Mouse (Mus musculus) hindbrain, embryonic 14.5 days (tissue): Measurements from ENCODE around the gene Srrm1. TPM values are rescaled to one million over a fixed set of nuclear protein-coding genes. Genes with fewer than 3 reads are reported as not detected.

ENCODE experiments used
- ATAC-seq: fragments of 200-750 bp; cut with Nextera tagmentation; 2 replicates; pipeline ENCODE4 v1.8.0; 2017; ENCODE audit warnings: moderate number of reproducible peaks, mild to moderate bottlenecking, moderate TSS enrichment, moderate library complexity; ENCODE audit not compliant: low FRiP score
- DNase-seq: peaks from one replicate; pipeline ENCODE4 v3.0.0-alpha.2; 2015; ENCODE audit warnings: low spot score
- H3K27ac ChIP-seq: fragments of 300-500 bp; sonication (generic); 2 replicates; pipeline ENCODE4 v1.5.1; 2014; ENCODE audit warnings: mild to moderate bottlenecking, moderate library complexity
- H3K27me3 ChIP-seq: fragments of 300-500 bp; sonication (generic); 2 replicates; pipeline ENCODE4 v1.6.1; 2014; ENCODE audit warnings: mild to moderate bottlenecking, low read length, mixed read lengths; ENCODE audit not compliant: control insufficient read depth, insufficient read depth
- H3K36me3 ChIP-seq: fragments of 300-500 bp; sonication (generic); replicated peaks from 2 replicates; pipeline ENCODE4 v1.6.1; 2014; ENCODE audit not compliant: control insufficient read depth, insufficient read depth
- H3K4me1 ChIP-seq: fragments of 300-500 bp; sonication (generic); replicated peaks from 2 replicates; pipeline ENCODE4 v1.6.1; 2014; ENCODE audit warnings: antibody characterized with exemption, low read length, mixed read lengths; ENCODE audit not compliant: control insufficient read depth, insufficient read depth
- H3K4me2 ChIP-seq: fragments of 300-500 bp; sonication (generic); replicated peaks from 2 replicates; pipeline ENCODE4 v1.6.1; 2014; ENCODE audit warnings: mild to moderate bottlenecking, moderate library complexity
- H3K4me3 ChIP-seq: fragments of 300-500 bp; sonication (generic); replicated peaks from 2 replicates; pipeline ENCODE4 v1.5.1; 2014; ENCODE audit warnings: mild to moderate bottlenecking, low read length
- H3K9ac ChIP-seq: fragments of 300-500 bp; sonication (generic); 2 replicates; pipeline ENCODE4 v1.6.1; 2014
- H3K9me3 ChIP-seq: fragments of 300-500 bp; sonication (generic); 2 replicates; pipeline ENCODE4 v1.6.1; 2016; ENCODE audit warnings: low read length; ENCODE audit not compliant: control insufficient read depth
- WGBS: fragments of 180-500 bp; shearing (Covaris S2); extraction: QIAGEN DNeasy Blood & Tissue Kit; methylation state at CpG from one replicate; pipeline ENCODE4 v1.1.7; 2014; 5-methylcytosine and 5-hydroxymethylcytosine counted together
- polyA plus RNA-seq: library from polyadenylated mRNA; unstranded; fragments of >200 nt; fragmentation: Nextera tagmentation; extraction: Ambion mirVana; gene quantifications from 2 replicates; pipeline ENCODE4 v1.2.1, GENCODE M21; 2014

Srrm1 gene
- polyA plus RNA-seq, 1 experiment from 2014 or later = 146 TPM

DNA sequence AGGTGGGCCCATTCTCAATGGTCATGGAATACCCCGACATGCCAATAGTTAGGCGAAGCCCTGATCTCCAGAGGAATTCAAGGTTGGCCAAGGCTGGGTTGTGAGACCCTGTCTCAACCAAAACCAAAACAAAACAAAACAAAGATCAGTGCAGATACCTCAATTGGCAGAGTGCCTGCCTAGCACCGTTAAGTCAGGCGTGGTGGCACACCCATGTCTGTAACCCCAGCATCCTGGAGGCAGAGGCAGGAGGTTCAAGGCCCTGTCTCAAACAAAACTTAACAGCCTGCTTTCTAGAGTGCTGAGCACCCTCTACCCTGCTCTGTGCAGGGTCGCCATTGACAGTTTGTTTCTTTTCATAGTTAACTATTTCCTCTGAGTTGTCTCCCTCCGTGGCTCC, 37.9 kb upstream of the Srrm1 start:
- no peak for DNase-seq
- WGBS = 72% methylated on average over 6 of the region's 6 CpGs
- H3K27ac ChIP-seq = no peak overlapping the region
- no peak for ATAC-seq
- H3K4me3 ChIP-seq = no peak overlapping the region
- no peaks in the 10 kb centered on the region for H3K4me1 ChIP-seq
- H3K9ac ChIP-seq = no peak overlapping the region
- no peak overlapping the region for H3K4me2 ChIP-seq
- H3K36me3 ChIP-seq = no peaks in the 10 kb centered on the region
- H3K9me3 ChIP-seq = no peaks in the 10 kb centered on the region
- peaks cover 2% of the 10 kb centered on the region; the same call in 1 of the 2 replicates for H3K27me3 ChIP-seq

DNA sequence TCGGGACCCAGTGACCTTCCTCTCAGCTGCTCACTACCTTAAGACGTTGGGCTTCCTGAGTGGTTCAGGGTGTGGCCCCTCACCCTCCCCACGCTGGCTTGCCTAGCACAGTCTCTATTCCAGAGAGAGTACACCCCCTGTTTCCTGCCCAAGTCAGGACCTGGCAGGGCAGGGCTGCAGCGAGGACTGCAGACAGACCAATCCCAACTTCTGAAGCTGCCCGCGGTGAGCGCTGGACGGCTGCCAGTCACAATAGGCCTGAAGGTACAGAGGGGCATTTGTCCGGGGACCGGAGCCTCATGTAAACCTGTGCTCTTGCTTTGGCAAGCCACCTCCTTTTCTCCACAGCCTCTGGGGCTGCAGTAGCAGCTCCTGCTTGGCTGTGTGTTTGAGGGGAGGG, 32.5 kb upstream of the Srrm1 start:
- Histone ChIP-seq H3K4me1 (no peaks in the 10 kb centered on the region), H3K27me3 (0 out of 2 replicates have a peak, but pooled peaks cover 5% of the 10 kb centered on the region), H3K27ac (no peak overlapping the region), H3K9ac (no peak overlapping the region), H3K9me3 (no peaks in the 10 kb centered on the region), H3K4me3 (no peak overlapping the region), H3K36me3 (no peaks in the 10 kb centered on the region), H3K4me2 (no peak overlapping the region)
- DNase-seq = no peak
- WGBS = 47% methylated on average over 10 of the region's 10 CpGs
- no peak for ATAC-seq

DNA sequence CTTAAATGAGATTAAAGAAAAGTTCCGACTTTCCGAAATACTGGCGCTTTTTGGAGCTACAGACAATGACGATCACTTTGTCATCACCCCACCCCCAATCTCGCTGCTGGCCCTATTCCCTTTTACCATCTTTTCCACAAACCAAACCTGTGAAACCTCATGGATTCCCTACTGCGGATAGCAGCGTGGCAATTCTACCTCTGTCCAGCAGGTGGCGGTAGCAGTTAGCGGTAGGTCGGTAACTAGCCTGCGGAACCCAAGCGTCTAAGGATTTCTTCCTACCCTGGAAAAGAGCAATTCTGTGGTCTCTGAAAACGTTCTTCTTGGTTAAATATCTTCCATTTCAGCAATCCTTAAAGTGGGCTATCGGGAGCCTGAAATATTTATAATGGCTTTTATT, 29.2 kb upstream of the Srrm1 start:
- Histone ChIP-seq H3K27me3 (0 out of 2 replicates have a peak, but pooled peaks cover 5% of the 10 kb centered on the region), H3K36me3 (no peaks in the 10 kb centered on the region), H3K4me2 (no peak overlapping the region), H3K4me3 (no peak overlapping the region), H3K9me3 (no peaks in the 10 kb centered on the region), H3K4me1 (no peaks in the 10 kb centered on the region), H3K27ac (no peak overlapping the region), H3K9ac (no peak overlapping the region)
- ATAC-seq (no peak), DNase-seq (peak; percentile 95)
- WGBS = 6% methylated on average over 14 of the region's 14 CpGs

DNA sequence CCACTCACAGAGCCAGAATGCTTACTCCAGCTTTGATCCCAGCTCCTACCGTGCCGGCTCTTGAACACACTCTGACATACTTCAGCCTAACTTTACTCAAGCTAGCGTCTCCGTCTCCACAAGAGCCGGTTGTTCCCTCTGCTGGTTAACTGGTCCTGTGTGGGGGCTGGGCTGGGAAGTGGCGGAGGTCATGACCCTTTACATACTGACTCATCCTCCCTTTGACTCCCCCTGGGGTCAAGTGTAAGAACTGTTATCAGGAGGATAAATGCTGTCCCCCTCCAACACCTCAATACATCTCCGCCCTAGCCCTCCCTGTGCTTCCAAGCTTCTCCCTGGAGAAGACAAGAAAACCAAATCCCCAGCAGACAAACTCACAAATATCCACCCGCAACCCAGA, 28.2 kb upstream of the Srrm1 start:
- H3K4me3 ChIP-seq = no peak overlapping the region
- 51% methylated on average over 8 of the region's 8 CpGs for WGBS
- DNase-seq = no peak
- no peak overlapping the region for H3K27ac ChIP-seq
- no peak overlapping the region for H3K4me2 ChIP-seq
- no peak for ATAC-seq
- H3K9me3 ChIP-seq = no peaks in the 10 kb centered on the region
- no peaks in the 10 kb centered on the region for H3K36me3 ChIP-seq
- H3K9ac ChIP-seq = no peak overlapping the region
- H3K27me3 ChIP-seq = 0 out of 2 replicates have a peak, but pooled peaks cover 5% of the 10 kb centered on the region
- H3K4me1 ChIP-seq = no peaks in the 10 kb centered on the region

DNA sequence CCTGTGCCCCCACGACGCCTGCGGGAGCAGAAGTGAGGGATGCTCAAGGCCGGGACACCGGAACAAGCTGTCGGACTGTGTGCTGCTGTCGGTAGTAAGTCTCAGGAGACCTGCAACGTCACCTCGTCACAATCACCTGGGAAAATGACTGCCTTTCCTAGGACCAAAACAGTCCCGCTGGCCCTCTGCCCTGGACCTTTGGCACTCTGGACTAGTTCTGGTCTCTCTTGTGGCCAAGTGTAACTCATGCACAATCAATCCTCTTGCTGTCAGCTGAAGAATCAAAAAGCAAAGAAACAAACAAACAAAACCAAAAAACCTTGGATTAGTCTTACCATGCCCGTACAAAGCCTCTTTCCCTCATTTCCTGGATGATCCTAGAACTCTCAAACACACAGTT, 24.1 kb upstream of the Srrm1 start:
- 87% methylated on average over 11 of the region's 11 CpGs for WGBS
- Histone ChIP-seq H3K27me3 (no peaks in the 10 kb centered on the region), H3K9ac (no peak overlapping the region), H3K36me3 (no peaks in the 10 kb centered on the region), H3K4me2 (no peak overlapping the region), H3K9me3 (no peaks in the 10 kb centered on the region), H3K27ac (no peak overlapping the region), H3K4me3 (no peak overlapping the region), H3K4me1 (no peaks in the 10 kb centered on the region)
- DNase-seq (no peak), ATAC-seq (no peak)

DNA sequence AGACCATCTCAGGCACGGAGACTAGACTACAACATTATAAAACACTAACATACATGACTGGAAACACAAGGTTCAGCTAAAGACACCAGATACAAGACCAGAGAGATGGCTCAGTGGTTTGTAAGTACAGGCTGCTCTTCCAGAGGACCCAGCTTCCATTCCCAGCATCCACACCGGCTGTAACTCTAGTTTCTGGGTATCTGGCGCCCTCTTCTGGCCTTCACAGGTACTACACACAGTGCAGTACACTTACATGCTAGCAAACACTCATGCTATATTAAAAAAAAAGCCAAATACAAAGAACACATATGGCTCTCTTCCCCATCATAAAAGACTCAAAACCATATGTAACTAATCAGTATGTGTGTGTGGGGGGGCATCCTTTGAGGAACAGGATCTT, 22.3 kb upstream of the Srrm1 start:
- H3K9me3 ChIP-seq = no peaks in the 10 kb centered on the region
- no peak overlapping the region for H3K4me2 ChIP-seq
- 65% methylated on average over 3 of the region's 3 CpGs for WGBS
- ATAC-seq (no peak), DNase-seq (no peak)
- H3K36me3 ChIP-seq = no peaks in the 10 kb centered on the region
- H3K9ac ChIP-seq = no peak overlapping the region
- no peaks in the 10 kb centered on the region for H3K27me3 ChIP-seq
- no peak overlapping the region for H3K27ac ChIP-seq
- no peaks in the 10 kb centered on the region for H3K4me1 ChIP-seq
- no peak overlapping the region for H3K4me3 ChIP-seq

DNA sequence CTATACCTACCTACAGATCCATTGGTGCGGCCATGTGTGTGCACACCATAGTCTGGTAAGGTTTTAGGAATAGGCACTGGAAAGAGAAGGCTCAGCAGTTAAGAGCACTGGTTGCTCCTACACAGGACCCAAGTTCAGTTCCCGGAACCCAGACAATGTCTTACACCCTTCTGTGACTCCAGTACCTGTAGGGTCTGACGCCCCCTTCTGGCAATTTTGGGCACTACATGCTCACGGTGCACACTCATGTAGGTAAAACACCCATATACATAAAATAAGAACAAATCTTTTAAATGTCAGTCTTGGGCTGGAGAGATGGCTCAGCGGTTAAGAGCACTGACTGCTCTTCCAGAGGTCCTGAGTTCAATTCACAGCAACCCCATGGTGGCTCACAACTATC, 20.2 kb upstream of the Srrm1 start:
- ATAC-seq (no peak), DNase-seq (no peak)
- no peak overlapping the region for H3K4me2 ChIP-seq
- H3K36me3 ChIP-seq = no peaks in the 10 kb centered on the region
- H3K27me3 ChIP-seq = no peaks in the 10 kb centered on the region
- no peak overlapping the region for H3K27ac ChIP-seq
- H3K9ac ChIP-seq = no peak overlapping the region
- no peaks in the 10 kb centered on the region for H3K9me3 ChIP-seq
- no peak overlapping the region for H3K4me3 ChIP-seq
- no peaks in the 10 kb centered on the region for H3K4me1 ChIP-seq
- 81% methylated on average over 5 of the region's 5 CpGs for WGBS

DNA sequence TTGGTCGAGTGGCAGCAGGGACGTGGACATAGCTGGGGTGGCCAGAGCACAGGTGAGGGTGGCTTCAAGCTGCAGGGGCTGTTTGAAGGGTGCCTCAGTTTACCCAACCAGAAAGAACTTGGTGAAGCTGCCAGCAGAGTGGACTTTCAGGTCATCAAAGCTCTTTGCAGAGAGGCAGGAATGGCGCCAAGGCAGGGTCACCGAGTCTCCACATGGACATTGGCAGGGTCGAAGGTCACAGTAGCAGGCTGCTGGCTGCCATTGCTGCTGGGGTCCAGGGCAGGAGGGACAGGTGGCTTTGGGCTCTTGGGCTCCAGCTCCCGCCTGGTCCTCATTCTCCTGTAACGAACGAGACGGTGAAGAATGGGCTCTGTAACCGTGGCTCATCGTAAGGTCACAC, 17.3 kb upstream of the Srrm1 start:
- Histone ChIP-seq H3K9me3 (no peaks in the 10 kb centered on the region), H3K27me3 (no peaks in the 10 kb centered on the region), H3K4me3 (no peak overlapping the region), H3K4me1 (no peaks in the 10 kb centered on the region), H3K36me3 (no peaks in the 10 kb centered on the region), H3K4me2 (no peak overlapping the region), H3K9ac (no peak overlapping the region), H3K27ac (no peak overlapping the region)
- ATAC-seq (no peak), DNase-seq (no peak)
- WGBS = 72% methylated on average over 11 of the region's 11 CpGs

DNA sequence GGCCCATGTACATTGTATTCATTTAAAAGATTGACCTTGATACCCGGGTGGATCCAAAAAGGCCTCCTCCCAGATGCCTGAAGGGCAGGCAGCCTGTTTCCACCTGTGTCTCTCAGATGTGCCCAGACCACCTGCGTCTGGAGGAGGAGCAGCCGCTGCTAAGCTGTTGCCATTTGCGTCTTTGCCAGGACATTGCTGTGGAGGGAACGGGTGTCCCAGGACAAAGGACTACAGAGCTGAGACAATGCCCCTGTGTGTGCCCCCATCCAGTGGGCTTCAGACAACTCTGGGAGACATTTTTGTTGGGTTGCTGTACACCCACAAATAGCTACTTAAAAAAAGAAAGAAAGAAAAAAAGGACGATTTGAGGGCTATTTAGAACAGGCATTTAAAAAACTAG, 9.7 kb upstream of the Srrm1 start:
- Histone ChIP-seq H3K9ac (no peak overlapping the region), H3K4me2 (no peak overlapping the region), H3K4me1 (no peaks in the 10 kb centered on the region), H3K4me3 (no peak overlapping the region), H3K27me3 (no peaks in the 10 kb centered on the region), H3K36me3 (no peaks in the 10 kb centered on the region), H3K27ac (no peak overlapping the region), H3K9me3 (no peaks in the 10 kb centered on the region)
- 21% methylated on average over 6 of the region's 6 CpGs for WGBS
- ATAC-seq (no peak), DNase-seq (no peak)

DNA sequence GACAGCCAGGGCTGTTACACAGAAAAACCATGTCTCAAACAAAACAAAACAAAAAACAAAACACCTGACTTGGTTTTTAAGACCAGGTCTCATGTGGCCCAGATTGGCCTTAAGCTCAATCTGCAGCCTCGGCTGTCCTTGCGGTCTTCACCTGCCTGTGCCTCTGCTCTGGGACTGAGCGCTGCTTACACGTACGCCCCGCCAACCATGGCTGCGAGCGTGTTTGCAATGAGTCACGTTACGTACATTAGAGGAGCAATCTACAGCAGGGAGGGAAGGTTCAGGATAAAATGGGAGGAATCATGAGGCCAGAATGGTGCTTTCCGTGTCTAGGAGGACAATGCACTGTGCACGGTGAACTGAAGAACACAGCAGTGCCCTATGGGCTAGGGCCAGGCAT, 8.6 kb upstream of the Srrm1 start:
- Histone ChIP-seq H3K4me1 (no peaks in the 10 kb centered on the region), H3K4me3 (no peak overlapping the region), H3K9me3 (no peaks in the 10 kb centered on the region), H3K36me3 (no peaks in the 10 kb centered on the region), H3K4me2 (no peak overlapping the region), H3K27me3 (no peaks in the 10 kb centered on the region), H3K9ac (no peak overlapping the region), H3K27ac (no peak overlapping the region)
- no peak for ATAC-seq
- DNase-seq = no peak
- 88% methylated on average over 12 of the region's 12 CpGs for WGBS
